Mouse (Mus musculus) megakaryocyte, embryonic 14.5 days (primary cell): ENCODE results near the gene Myod1.

ENCODE experiments used
- FLI1 ChIP-seq: IDR thresholded peaks from 2 replicates; pipeline ENCODE4 v1.6.1; 2012; ENCODE audit warnings: low read length, inconsistent platforms, mixed read lengths
- GATA1 ChIP-seq: IDR thresholded peaks from 3 replicates; pipeline ENCODE4 v1.6.1; 2012; ENCODE audit warnings: mixed read lengths, low read length, inconsistent platforms, borderline replicate concordance

DNA sequence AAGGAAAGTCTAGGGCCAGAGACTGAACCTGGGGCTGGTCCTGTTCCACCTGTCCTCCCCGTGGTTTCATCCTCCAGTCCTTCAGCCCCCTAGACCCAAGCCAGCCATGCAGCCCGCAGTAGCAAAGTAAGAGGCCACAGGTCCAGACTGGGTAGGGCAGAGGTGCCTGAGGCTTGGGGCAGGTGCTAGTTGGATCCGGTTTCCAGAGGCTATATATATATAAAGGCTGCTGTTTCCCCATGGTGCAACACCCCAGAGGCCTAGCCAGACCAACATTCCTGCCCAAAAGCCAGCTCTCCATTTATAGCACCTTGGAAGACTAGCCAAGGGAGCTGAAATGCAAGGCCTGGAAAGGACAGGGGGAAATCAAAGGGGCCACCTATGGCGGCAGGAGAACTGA, 5.2 kb upstream of the Myod1 start:
- no peak for TF ChIP-seq GATA1
- no peak for TF ChIP-seq FLI1
